Mouse (Mus musculus): ENCODE results near the gene Xcl1. TPM values are rescaled to one million over a fixed set of nuclear protein-coding genes. Genes with fewer than 3 reads are reported as not detected.

Gene Xcl1
- polyA plus RNA-seq, 1 experiment from 2014 or later, result 0.33 TPM

DNA sequence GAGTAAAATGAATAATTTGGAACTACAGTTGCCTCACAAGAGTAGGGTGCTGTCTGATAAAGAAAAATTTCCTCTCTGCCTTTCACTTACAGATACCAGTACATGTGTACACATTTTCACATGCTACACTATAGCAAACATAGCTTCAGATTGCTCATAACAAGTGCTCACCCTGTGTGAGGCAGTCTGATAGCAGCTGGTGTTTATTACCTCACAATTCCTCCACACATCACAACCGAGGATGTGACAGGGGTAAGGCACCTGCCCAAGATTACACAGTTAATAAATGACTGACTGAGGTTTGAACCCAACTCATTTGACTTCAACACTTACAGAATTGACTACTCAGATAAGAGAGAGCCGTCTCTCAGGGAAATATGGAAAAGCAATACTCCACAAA, 25.3 kb upstream of the Xcl1 start:
- no peak overlapping the region for H3K4me2 ChIP-seq (ENCODE audit: low read depth, low read length)
- no peak for ATAC-seq (ENCODE audit: low read depth)
- no peaks in the 10 kb centered on the region for H3K36me3 ChIP-seq (ENCODE audit: control insufficient read depth, insufficient read depth, low read length)
- H3K27ac ChIP-seq (ENCODE audit: low read length), result no peak overlapping the region
- H3K27me3 ChIP-seq (ENCODE audit: control insufficient read depth, insufficient read depth, low read depth, low read length), result no peaks in the 10 kb centered on the region
- no peaks in the 10 kb centered on the region for H3K4me1 ChIP-seq (replicated peaks; ENCODE audit: control insufficient read depth, insufficient read depth, low read length)
- H3K9me3 ChIP-seq (ENCODE audit: control insufficient read depth, low read length), result no peaks in the 10 kb centered on the region
- 9% methylated on average over 2 of the region's 2 CpGs for WGBS
- H3K9ac ChIP-seq (ENCODE audit: low read length), result no peak overlapping the region
- no peak overlapping the region for H3K4me3 ChIP-seq (ENCODE audit: low read length)

- Histone ChIP-seq H3K4me3 (ENCODE audit: low read length) (no peak overlapping the region), H3K36me3 (ENCODE audit: control insufficient read depth, insufficient read depth, low read length) (no peaks in the 10 kb centered on the region), H3K9ac (ENCODE audit: low read length) (no peak overlapping the region), H3K27me3 (ENCODE audit: control insufficient read depth, insufficient read depth, low read depth, low read length) (no peaks in the 10 kb centered on the region), H3K9me3 (ENCODE audit: control insufficient read depth, low read length) (no peaks in the 10 kb centered on the region), H3K27ac (ENCODE audit: low read length) (no peak overlapping the region), H3K4me1 (replicated peaks; ENCODE audit: control insufficient read depth, insufficient read depth, low read length) (no peaks in the 10 kb centered on the region), H3K4me2 (ENCODE audit: low read depth, low read length) (no peak overlapping the region)
- 46% methylated on average over 11 of the region's 11 CpGs for WGBS
- ATAC-seq (ENCODE audit: low read depth), result no peak
These were observed 24.6 kb upstream of the Xcl1 start for GRCm38 (mm10) chr1:164959787-164960385.

DNA sequence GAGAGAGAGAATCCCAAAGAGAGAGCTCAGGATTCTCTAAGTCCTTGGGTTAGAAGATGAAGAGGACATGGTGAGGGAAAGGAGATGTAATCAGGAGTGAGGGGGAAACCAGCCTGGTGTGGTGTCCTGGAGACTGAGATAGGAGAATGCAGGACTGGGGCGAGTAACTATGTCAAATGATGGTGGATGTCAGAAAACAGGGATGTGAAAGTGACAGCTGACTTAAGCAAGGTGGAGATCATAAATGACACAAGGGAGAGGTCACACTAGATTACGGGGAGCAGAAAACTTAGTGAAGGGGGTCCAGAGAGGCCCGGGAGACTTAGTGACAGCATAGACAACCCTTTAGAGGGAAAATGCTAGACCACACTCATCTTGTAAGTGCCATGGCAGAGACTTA, 23.8 kb upstream of the Xcl1 start:
- Histone ChIP-seq H3K36me3 (ENCODE audit: control insufficient read depth, insufficient read depth, low read length) (no peaks in the 10 kb centered on the region), H3K9me3 (ENCODE audit: control insufficient read depth, low read length) (no peaks in the 10 kb centered on the region), H3K4me1 (replicated peaks; ENCODE audit: control insufficient read depth, insufficient read depth, low read length) (no peaks in the 10 kb centered on the region), H3K27ac (ENCODE audit: low read length) (no peak overlapping the region), H3K9ac (ENCODE audit: low read length) (no peak overlapping the region), H3K27me3 (ENCODE audit: control insufficient read depth, insufficient read depth, low read depth, low read length) (no peaks in the 10 kb centered on the region), H3K4me2 (ENCODE audit: low read depth, low read length) (no peak overlapping the region), H3K4me3 (ENCODE audit: low read length) (no peak overlapping the region)
- WGBS, result 53% methylated on average over 3 of the region's 3 CpGs
- ATAC-seq (ENCODE audit: low read depth), result no peak

GRCm38 (mm10) chr1:164957974-164958373, 22.6 kb upstream of the Xcl1 start:
- H3K4me2 ChIP-seq (ENCODE audit: low read depth, low read length), result no peak overlapping the region
- no peak overlapping the region for H3K9ac ChIP-seq (ENCODE audit: low read length)
- WGBS, result 82% methylated on average over 3 of the region's 3 CpGs
- H3K27me3 ChIP-seq (ENCODE audit: control insufficient read depth, insufficient read depth, low read depth, low read length), result no peaks in the 10 kb centered on the region
- H3K9me3 ChIP-seq (ENCODE audit: control insufficient read depth, low read length), result no peaks in the 10 kb centered on the region
- H3K4me1 ChIP-seq (replicated peaks; ENCODE audit: control insufficient read depth, insufficient read depth, low read length), result no peaks in the 10 kb centered on the region
- H3K4me3 ChIP-seq (ENCODE audit: low read length), result no peak overlapping the region
- ATAC-seq (ENCODE audit: low read depth), result no peak
- no peak overlapping the region for H3K27ac ChIP-seq (ENCODE audit: low read length)
- no peaks in the 10 kb centered on the region for H3K36me3 ChIP-seq (ENCODE audit: control insufficient read depth, insufficient read depth, low read length)

- Histone ChIP-seq H3K27ac (ENCODE audit: low read length) (no peak overlapping the region), H3K4me2 (ENCODE audit: low read depth, low read length) (no peak overlapping the region), H3K4me3 (ENCODE audit: low read length) (no peak overlapping the region), H3K36me3 (ENCODE audit: control insufficient read depth, insufficient read depth, low read length) (no peaks in the 10 kb centered on the region), H3K4me1 (replicated peaks; ENCODE audit: control insufficient read depth, insufficient read depth, low read length) (no peaks in the 10 kb centered on the region), H3K9ac (ENCODE audit: low read length) (no peak overlapping the region), H3K9me3 (ENCODE audit: control insufficient read depth, low read length) (no peaks in the 10 kb centered on the region), H3K27me3 (ENCODE audit: control insufficient read depth, insufficient read depth, low read depth, low read length) (no peaks in the 10 kb centered on the region)
- WGBS, result 72% methylated on average over 3 of the region's 3 CpGs
- ATAC-seq (ENCODE audit: low read depth), result no peak
These were observed 21.5 kb upstream of the Xcl1 start for GRCm38 (mm10) chr1:164956725-164957399.

DNA sequence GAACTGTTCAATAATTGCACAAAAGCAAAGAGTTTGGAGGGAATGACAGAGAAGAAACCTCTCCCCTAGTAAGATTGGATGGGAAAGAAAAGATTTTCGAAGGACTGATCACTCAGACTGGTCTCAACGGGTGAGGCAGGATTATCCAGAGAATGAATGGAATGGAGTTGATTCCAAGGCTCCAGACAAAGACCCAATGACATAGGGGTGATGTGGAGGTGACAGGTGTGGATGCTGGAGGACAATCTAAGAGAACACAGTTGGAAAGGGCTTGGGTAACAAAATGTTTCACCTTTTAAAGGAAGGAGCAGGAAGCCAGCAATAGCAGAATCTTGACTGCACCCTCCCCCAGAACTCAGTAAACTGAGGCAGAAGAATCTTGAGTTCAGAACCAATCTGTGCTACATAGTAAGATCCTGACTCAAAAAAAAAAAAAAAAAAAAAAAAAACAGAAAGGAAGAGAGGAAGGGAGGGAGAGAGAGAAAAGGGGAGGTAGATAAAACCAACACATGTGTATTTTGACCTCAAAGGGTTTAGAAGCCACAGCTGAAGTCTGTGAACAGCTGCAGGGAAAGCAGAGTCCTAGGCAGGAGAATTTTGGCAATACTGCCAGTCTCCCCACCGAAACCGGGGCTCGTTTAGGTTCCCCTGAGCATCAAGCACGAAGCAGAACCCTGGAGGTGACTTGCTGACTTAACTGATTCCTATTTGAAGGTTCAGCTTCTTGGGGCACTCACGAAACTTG, 20.3 kb upstream of the Xcl1 start:
- H3K9me3 ChIP-seq (ENCODE audit: control insufficient read depth, low read length), result no peaks in the 10 kb centered on the region
- 73% methylated on average over 7 of the region's 7 CpGs for WGBS

GRCm38 (mm10) chr1:164953574-164953973, 18.2 kb upstream of the Xcl1 start:
- no peaks in the 10 kb centered on the region for H3K36me3 ChIP-seq (ENCODE audit: control insufficient read depth, insufficient read depth, low read length)
- no peak overlapping the region for H3K4me2 ChIP-seq (ENCODE audit: low read depth, low read length)
- no peak overlapping the region for H3K9ac ChIP-seq (ENCODE audit: low read length)
- no peak for ATAC-seq (ENCODE audit: low read depth)
- 82% methylated on average over 6 of the region's 6 CpGs for WGBS
- H3K4me3 ChIP-seq (ENCODE audit: low read length), result no peak overlapping the region
- H3K4me1 ChIP-seq (replicated peaks; ENCODE audit: control insufficient read depth, insufficient read depth, low read length), result no peaks in the 10 kb centered on the region
- no peaks in the 10 kb centered on the region for H3K9me3 ChIP-seq (ENCODE audit: control insufficient read depth, low read length)
- no peak overlapping the region for H3K27ac ChIP-seq (ENCODE audit: low read length)
- H3K27me3 ChIP-seq (ENCODE audit: control insufficient read depth, insufficient read depth, low read depth, low read length), result no peaks in the 10 kb centered on the region

More for the DNA sequence above, 20.3 kb upstream of the Xcl1 start:
- H3K9ac ChIP-seq (ENCODE audit: low read length), result no peak overlapping the region
- H3K4me1 ChIP-seq (replicated peaks; ENCODE audit: control insufficient read depth, insufficient read depth, low read length), result no peaks in the 10 kb centered on the region
- ATAC-seq (ENCODE audit: low read depth), result no peak
- H3K4me3 ChIP-seq (ENCODE audit: low read length), result no peak overlapping the region
- H3K4me2 ChIP-seq (ENCODE audit: low read depth, low read length), result no peak overlapping the region
- no peak overlapping the region for H3K27ac ChIP-seq (ENCODE audit: low read length)
- H3K27me3 ChIP-seq (ENCODE audit: control insufficient read depth, insufficient read depth, low read depth, low read length), result no peaks in the 10 kb centered on the region
- H3K36me3 ChIP-seq (ENCODE audit: control insufficient read depth, insufficient read depth, low read length), result no peaks in the 10 kb centered on the region

- WGBS, result 43% methylated on average over 2 of the region's 2 CpGs
- no peaks in the 10 kb centered on the region for H3K9me3 ChIP-seq (ENCODE audit: control insufficient read depth, low read length)
- no peak for ATAC-seq (ENCODE audit: low read depth)
These were observed 733 bp upstream of the Xcl1 start for GRCm38 (mm10) chr1:164936060-164936459.

DNA sequence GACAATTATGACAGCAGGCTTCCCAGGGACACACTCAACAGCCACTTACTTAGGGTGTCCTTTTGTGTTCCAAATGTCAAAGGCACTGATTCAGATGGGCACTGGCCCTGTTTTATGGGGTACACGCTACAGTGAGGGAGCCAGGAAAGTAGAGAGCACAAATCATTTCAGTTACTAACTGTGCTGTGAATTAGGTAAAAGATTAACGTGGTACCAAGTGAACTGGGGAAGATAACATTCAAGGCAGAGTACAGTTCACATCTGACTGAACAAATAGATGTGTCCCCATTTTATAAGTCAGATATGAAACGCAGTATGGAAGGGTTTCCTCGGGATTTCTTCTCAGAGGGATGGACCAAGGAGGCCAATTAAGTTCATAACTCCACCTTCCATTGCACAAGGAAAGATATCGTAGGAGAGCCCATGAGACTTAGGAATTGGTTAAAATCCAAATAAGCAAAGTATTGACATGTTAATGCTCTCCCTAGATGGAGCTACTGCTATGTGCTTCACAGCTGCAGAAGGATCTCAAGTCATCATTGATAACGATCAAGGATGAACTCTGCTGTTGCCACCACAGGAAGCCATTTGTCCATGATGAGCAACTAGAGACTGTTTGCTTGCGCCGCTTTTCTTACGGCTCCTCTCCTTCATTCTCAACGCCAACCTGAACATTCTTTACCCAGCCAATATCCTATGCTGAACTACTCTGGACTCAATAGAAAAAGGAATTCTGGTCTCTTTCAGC, 1.7 kb downstream of the Xcl1 start:
- no peak overlapping the region for H3K4me2 ChIP-seq (ENCODE audit: low read depth, low read length)
- no peak for ATAC-seq (ENCODE audit: low read depth)
- H3K4me1 ChIP-seq (replicated peaks; ENCODE audit: control insufficient read depth, insufficient read depth, low read length), result no peaks in the 10 kb centered on the region
- no peaks in the 10 kb centered on the region for H3K36me3 ChIP-seq (ENCODE audit: control insufficient read depth, insufficient read depth, low read length)
- H3K27me3 ChIP-seq (ENCODE audit: control insufficient read depth, insufficient read depth, low read depth, low read length), result no peaks in the 10 kb centered on the region
- H3K27ac ChIP-seq (ENCODE audit: low read length), result no peak overlapping the region
- no peak overlapping the region for H3K9ac ChIP-seq (ENCODE audit: low read length)
- no peaks in the 10 kb centered on the region for H3K9me3 ChIP-seq (ENCODE audit: control insufficient read depth, low read length)
- 82% methylated on average over 10 of the region's 10 CpGs for WGBS
- H3K4me3 ChIP-seq (ENCODE audit: low read length), result no peak overlapping the region

More at GRCm38 (mm10) chr1:164936060-164936459, 733 bp upstream of the Xcl1 start:
- Histone ChIP-seq H3K9ac (ENCODE audit: low read length) (no peak overlapping the region), H3K4me2 (ENCODE audit: low read depth, low read length) (no peak overlapping the region), H3K27me3 (ENCODE audit: control insufficient read depth, insufficient read depth, low read depth, low read length) (no peaks in the 10 kb centered on the region), H3K4me1 (replicated peaks; ENCODE audit: control insufficient read depth, insufficient read depth, low read length) (no peaks in the 10 kb centered on the region), H3K27ac (ENCODE audit: low read length) (no peak overlapping the region), H3K36me3 (ENCODE audit: control insufficient read depth, insufficient read depth, low read length) (no peaks in the 10 kb centered on the region), H3K4me3 (ENCODE audit: low read length) (no peak overlapping the region)
